Mouse (Mus musculus) neural tube, embryonic 12.5 days (tissue): ENCODE measurements around the gene Snx29. TPM values are rescaled to one million over a fixed set of nuclear protein-coding genes. Genes with fewer than 3 reads are reported as not detected.

ENCODE experiments used
- ATAC-seq: fragments of 200-750 bp; cut with Nextera tagmentation; 2 replicates; pipeline ENCODE4 v1.8.0; 2017; ENCODE audit warnings: low read depth, mild to moderate bottlenecking, moderate TSS enrichment, moderate library complexity; ENCODE audit not compliant: low FRiP score
- H3K27ac ChIP-seq: fragments of 300-500 bp; sonication (generic); 2 replicates; pipeline ENCODE4 v1.5.1; 2016
- H3K27me3 ChIP-seq: fragments of 300-500 bp; sonication (generic); replicated peaks from 2 replicates; pipeline ENCODE4 v1.6.1; 2016; ENCODE audit warnings: mild to moderate bottlenecking
- H3K36me3 ChIP-seq: fragments of 300-500 bp; sonication (generic); 2 replicates; pipeline ENCODE4 v1.6.1; 2016; ENCODE audit warnings: mild to moderate bottlenecking
- H3K4me1 ChIP-seq: fragments of 300-500 bp; sonication (generic); 2 replicates; pipeline ENCODE4 v1.6.1; 2016
- H3K4me2 ChIP-seq: fragments of 300-500 bp; sonication (generic); replicated peaks from 2 replicates; pipeline ENCODE4 v1.6.1; 2016; ENCODE audit warnings: mild to moderate bottlenecking
- H3K4me3 ChIP-seq: fragments of 300-500 bp; sonication (generic); 2 replicates; pipeline ENCODE4 v1.5.1; 2016
- H3K9ac ChIP-seq: fragments of 300-500 bp; sonication (generic); 2 replicates; pipeline ENCODE4 v1.6.1; 2016; ENCODE audit warnings: mild to moderate bottlenecking
- H3K9me3 ChIP-seq: fragments of 300-500 bp; sonication (generic); 2 replicates; pipeline ENCODE4 v1.6.1; 2016; ENCODE audit warnings: mild to moderate bottlenecking
- WGBS: fragments of 180-500 bp; shearing (Covaris S2); methylation state at CpG from one replicate; pipeline ENCODE4 v1.1.7; 2016; 5-methylcytosine and 5-hydroxymethylcytosine counted together
- polyA plus RNA-seq: library from polyadenylated mRNA; unstranded; fragments of >200 nt; fragmentation: Nextera tagmentation; extraction: Ambion mirVana; gene quantifications from 2 replicates; pipeline ENCODE4 v1.2.1, GENCODE M21; 2016

Snx29 gene
- polyA plus RNA-seq, 1 experiment from 2014 or later: 18.1 TPM

DNA sequence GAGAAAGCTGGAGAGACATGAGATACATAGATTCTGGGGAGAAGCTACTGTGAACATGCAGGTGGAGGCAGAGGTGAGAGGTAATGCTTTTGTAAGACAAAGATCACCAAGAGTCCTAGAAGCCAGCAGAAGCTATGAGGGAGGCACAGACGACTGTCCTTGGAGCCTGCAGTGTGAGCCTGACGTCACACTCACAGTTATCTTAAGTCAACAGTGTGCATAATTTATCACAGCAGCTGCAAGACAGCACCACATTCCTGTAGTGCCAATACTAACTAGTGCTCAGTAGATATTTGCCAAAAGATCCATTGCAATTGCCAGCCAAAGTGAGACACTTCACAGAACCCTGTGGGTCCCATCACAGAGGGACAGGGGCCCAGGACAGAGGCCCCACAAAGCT, 459.4 kb downstream of the Snx29 start:
- no peaks in the 10 kb centered on the region for H3K9me3 ChIP-seq
- H3K36me3 ChIP-seq: no peaks in the 10 kb centered on the region
- no peak overlapping the region for H3K4me2 ChIP-seq
- no peak overlapping the region for H3K9ac ChIP-seq
- H3K4me3 ChIP-seq: no peak overlapping the region
- H3K27ac ChIP-seq: no peak overlapping the region
- no peak for ATAC-seq
- WGBS: 43% methylated on average over 2 of the region's 2 CpGs
- H3K27me3 ChIP-seq: no peaks in the 10 kb centered on the region
- no peaks in the 10 kb centered on the region for H3K4me1 ChIP-seq

DNA sequence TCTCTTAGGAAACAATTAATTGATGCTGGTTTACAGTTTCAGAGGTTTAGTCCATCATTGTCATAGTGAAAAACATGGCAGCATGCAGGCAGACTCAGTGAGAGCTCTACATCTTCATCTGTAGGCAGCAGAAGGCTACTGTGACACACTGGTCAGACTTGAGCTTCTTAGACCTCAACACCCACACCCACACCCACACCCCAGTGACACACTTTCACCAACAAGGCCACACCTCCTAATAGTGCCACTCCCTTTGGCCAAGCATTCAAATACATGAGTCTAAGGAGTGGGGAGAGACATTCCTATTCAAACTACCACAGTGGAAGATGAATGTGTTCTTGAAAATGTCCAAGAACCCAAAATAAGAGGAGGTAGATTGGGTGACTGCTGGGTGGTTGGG, 460.6 kb downstream of the Snx29 start:
- Histone ChIP-seq H3K4me3 (no peak overlapping the region), H3K4me2 (no peak overlapping the region), H3K9ac (no peak overlapping the region), H3K27me3 (no peaks in the 10 kb centered on the region), H3K36me3 (no peaks in the 10 kb centered on the region), H3K4me1 (no peaks in the 10 kb centered on the region), H3K27ac (no peak overlapping the region), H3K9me3 (no peaks in the 10 kb centered on the region)
- ATAC-seq: no peak

DNA sequence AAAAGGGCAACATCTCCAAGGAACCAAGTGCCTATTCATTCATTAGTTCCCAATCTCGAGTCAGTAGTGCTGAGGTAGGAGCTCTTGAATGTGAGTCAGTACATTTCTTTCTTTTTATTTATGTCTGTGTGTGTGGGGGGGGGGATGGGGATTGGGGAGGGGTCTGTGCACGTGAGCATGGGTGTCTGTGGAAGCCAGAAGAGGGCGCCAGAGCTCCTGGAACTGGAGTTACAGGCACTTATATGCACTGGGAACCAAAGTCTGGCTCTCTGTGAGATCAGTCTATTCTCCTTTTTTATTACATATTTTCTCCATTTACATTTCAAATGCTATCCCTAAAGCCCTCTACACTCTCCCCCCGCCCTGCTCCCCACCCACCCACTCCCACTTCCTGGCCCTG, 461.6 kb downstream of the Snx29 start:
- no peaks in the 10 kb centered on the region for H3K36me3 ChIP-seq
- H3K4me2 ChIP-seq: no peak overlapping the region
- H3K9ac ChIP-seq: no peak overlapping the region
- H3K4me1 ChIP-seq: no peaks in the 10 kb centered on the region
- no peaks in the 10 kb centered on the region for H3K9me3 ChIP-seq
- no peak overlapping the region for H3K27ac ChIP-seq
- 64% methylated on average over 4 of the region's 4 CpGs for whole genome bisulfite sequencing
- H3K4me3 ChIP-seq: no peak overlapping the region
- no peaks in the 10 kb centered on the region for H3K27me3 ChIP-seq
- ATAC-seq: no peak

DNA sequence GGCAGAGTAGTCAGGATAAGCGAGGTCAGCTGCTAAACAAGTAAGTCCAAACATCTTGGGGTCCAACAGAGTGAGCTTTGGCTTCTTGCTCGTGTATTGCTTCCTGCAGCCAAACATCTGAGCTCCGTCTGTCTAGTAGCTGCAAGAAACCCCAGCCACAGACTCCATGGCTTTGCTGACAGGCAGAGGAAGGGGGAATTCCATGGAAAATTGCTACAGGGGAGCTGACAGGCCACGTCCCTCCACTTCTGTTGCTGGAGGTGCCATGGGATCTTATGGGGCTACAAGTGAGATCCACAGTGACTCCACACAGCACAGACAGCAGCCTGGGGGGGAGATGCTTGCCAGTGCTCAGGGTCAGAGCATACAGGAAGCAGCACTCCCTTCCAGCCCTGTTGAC, 463.1 kb downstream of the Snx29 start:
- 76% methylated on average over 4 of the region's 4 CpGs for WGBS
- Histone ChIP-seq H3K4me3 (no peak overlapping the region), H3K27ac (no peak overlapping the region), H3K4me2 (no peak overlapping the region), H3K36me3 (no peaks in the 10 kb centered on the region), H3K27me3 (no peaks in the 10 kb centered on the region), H3K9ac (no peak overlapping the region), H3K4me1 (no peaks in the 10 kb centered on the region), H3K9me3 (no peaks in the 10 kb centered on the region)
- ATAC-seq: no peak

DNA sequence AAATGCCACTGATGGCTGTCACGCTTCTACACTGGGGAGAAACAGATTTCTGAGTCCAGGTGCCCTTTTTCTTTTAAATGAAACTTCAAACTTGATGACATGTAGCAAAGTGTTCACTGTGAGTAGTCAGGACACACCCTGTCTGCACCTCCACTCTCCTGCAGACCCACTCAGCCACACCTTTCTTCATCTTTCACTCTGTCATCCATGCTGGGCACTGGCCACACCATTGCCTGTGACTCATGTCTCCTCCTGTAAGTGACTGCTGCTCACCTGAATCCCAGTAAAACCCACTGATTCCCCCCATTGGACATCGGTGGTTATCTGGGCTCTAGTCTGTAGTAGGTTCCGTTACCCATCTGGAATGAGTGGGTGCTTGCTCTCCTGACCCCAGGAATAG, 467.8 kb downstream of the Snx29 start:
- H3K9me3 ChIP-seq: 0 out of 2 replicates have a peak, but pooled peaks cover 6% of the 10 kb centered on the region
- H3K4me1 ChIP-seq: no peaks in the 10 kb centered on the region
- 94% methylated on average over 3 of the region's 3 CpGs for WGBS
- no peak overlapping the region for H3K27ac ChIP-seq
- no peaks in the 10 kb centered on the region for H3K27me3 ChIP-seq
- H3K4me3 ChIP-seq: no peak overlapping the region
- no peak for ATAC-seq
- H3K9ac ChIP-seq: no peak overlapping the region
- no peaks in the 10 kb centered on the region for H3K36me3 ChIP-seq
- H3K4me2 ChIP-seq: no peak overlapping the region

DNA sequence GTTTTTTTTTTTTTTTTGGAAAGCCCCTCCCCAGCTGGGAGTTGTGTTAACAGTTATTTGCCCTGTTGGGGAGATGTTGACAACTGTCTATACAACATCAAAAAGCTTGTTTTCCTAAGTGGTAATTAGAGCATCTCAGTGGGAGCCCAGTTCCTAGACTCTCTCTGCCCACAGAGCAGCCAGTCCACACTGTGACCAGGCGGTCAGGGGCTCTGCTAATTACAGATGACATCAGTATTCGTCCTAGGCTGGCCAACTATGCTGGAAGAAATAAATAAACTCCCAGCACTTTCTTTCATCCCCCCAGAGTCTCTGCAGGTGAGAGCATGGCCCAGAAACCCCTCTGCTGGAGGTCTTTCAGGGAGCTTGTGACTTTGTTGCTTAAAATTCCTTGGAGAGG, 470.7 kb downstream of the Snx29 start:
- no peak for ATAC-seq
- no peaks in the 10 kb centered on the region for H3K4me1 ChIP-seq
- 0 out of 2 replicates have a peak, but pooled peaks cover 6% of the 10 kb centered on the region for H3K9me3 ChIP-seq
- no peaks in the 10 kb centered on the region for H3K27me3 ChIP-seq
- H3K4me3 ChIP-seq: no peak overlapping the region
- H3K4me2 ChIP-seq: no peak overlapping the region
- no peak overlapping the region for H3K27ac ChIP-seq
- no peak overlapping the region for H3K9ac ChIP-seq
- no peaks in the 10 kb centered on the region for H3K36me3 ChIP-seq
- 19% methylated on average over 2 of the region's 2 CpGs for WGBS

DNA sequence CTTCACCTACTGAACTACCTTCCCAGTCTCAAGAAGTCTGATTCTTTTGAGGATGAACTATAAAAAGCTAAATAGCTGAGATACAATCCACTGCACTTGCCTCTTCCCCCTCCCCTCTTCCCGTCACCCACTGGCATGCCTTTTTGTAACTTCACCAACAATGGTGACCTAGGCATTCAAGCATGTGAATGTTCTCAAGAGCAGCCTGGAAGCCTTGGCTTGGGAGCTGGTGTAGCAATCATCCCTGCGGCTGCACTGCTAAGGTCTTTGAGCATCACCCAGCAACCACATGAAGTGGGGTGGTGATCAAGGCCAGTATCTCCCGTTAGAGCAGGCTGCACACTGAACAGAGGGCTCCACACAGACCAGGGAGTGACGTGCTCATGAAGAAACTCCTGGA, 471.9 kb downstream of the Snx29 start:
- Histone ChIP-seq H3K4me2 (no peak overlapping the region), H3K27me3 (no peaks in the 10 kb centered on the region), H3K9ac (no peak overlapping the region), H3K9me3 (0 out of 2 replicates have a peak, but pooled peaks cover 6% of the 10 kb centered on the region), H3K27ac (no peak overlapping the region), H3K4me3 (no peak overlapping the region), H3K36me3 (no peaks in the 10 kb centered on the region), H3K4me1 (no peaks in the 10 kb centered on the region)
- ATAC-seq: no peak
- WGBS: 70% methylated on average over 4 of the region's 4 CpGs

DNA sequence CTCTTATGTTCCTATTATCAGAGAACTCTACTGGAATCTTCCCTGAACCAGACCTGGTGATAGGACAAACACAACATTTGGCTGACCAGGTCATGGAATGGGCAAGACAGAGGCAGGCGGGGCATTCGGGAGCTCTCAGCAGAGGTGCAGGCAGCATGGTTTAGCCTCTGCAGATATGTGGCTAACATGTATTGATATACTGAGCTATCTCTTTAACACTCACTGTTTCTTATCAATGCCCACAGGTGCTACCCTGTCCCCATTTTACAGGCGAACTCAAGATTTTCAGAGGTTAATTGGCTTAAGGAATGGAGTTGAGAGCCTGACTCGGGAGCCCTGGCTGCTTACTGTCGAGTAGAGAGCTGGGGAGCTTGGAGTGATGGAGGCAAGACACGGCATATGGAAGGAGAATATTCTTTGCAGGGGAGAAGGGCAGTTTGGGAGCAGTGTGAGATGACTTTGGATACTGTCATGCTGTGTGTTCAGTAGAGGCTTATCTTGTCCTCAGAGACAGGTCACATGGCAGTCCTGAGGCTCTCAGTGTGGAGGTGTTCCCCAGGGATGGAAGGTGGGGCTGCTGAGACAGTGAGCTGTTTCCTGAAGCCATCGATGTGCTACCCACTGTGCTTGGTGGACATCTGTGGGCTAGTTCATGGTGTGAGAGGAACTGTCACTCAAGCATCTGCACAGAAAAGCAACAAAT, 473.2 kb downstream of the Snx29 start:
- no peak for ATAC-seq
- no peaks in the 10 kb centered on the region for H3K36me3 ChIP-seq
- no peak overlapping the region for H3K4me3 ChIP-seq
- 0 out of 2 replicates have a peak, but pooled peaks cover 6% of the 10 kb centered on the region for H3K9me3 ChIP-seq
- no peak overlapping the region for H3K4me2 ChIP-seq
- H3K27ac ChIP-seq: no peak overlapping the region
- no peaks in the 10 kb centered on the region for H3K27me3 ChIP-seq
- no peaks in the 10 kb centered on the region for H3K4me1 ChIP-seq
- WGBS: 88% methylated on average over 7 of the region's 7 CpGs
- no peak overlapping the region for H3K9ac ChIP-seq

DNA sequence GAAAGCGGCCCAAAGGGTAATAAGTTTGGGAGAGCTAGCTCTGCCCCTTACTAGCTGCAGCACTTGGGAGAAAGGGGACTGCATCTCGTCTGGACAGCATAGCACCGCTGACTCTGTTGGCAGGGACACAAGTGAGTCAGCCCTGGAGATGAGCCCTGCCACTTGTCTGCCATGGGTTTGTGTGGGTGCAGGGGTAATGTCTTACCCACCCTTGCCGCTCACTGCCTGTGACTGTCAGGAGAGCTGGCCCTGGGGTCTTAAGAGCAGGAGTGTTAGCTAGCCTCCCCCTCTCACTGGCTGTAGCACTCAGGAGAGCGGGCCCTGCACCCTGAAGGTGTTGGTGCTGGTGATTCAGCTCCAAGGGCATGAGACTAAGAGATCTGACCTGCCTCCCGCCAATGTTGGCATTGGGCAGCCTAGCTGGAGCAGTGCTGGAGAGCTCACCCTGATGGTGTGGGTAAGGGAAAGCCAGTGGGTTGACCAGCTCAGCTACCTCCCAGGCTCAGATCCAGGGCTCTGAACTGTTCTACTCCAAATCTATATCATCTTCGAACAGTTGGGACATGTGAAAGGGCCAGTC, 479.3 kb downstream of the Snx29 start:
- Histone ChIP-seq H3K36me3 (no peaks in the 10 kb centered on the region), H3K9ac (no peak overlapping the region), H3K4me3 (no peak overlapping the region), H3K27me3 (no peaks in the 10 kb centered on the region), H3K4me2 (no peak overlapping the region), H3K9me3 (no peaks in the 10 kb centered on the region), H3K4me1 (no peaks in the 10 kb centered on the region), H3K27ac (no peak overlapping the region)
- 88% methylated on average over 7 of the region's 7 CpGs for WGBS
- no peak for ATAC-seq

Other genes with a start within 250 kb of the Snx29 start
- gene Txndc11, start 188.3 kb upstream of the Snx29 start, polyA plus RNA-seq: 32.5 TPM in 2 replicates
- 95.6 and 105 TPM in 2 replicates for gene Zc3h7a, start 146.5 kb upstream of the Snx29 start, polyA plus RNA-seq
- 179 and 191 TPM in 2 replicates for gene Rsl1d1, start 119.6 kb upstream of the Snx29 start, polyA plus RNA-seq
- 94.5 and 101 TPM in 2 replicates for gene Gspt1, start 68.6 kb upstream of the Snx29 start, polyA plus RNA-seq
- not detected in 2 replicates for gene Tnfrsf17, start 9.1 kb upstream of the Snx29 start, polyA plus RNA-seq